Mouse (Mus musculus): ENCODE data around the gene E430018J23Rik.
"Not testable (repeated sequence)": the region's sequence is repeated elsewhere in the genome, so short reads cannot be mapped to it uniquely, and the experiment has no call there.

Gene E430018J23Rik

GRCm38 (mm10) chr7:127341861-127342260 lies 51.6 kb downstream of the E430018J23Rik start:
- not testable (repeated sequence) for DNase-seq

DNA sequence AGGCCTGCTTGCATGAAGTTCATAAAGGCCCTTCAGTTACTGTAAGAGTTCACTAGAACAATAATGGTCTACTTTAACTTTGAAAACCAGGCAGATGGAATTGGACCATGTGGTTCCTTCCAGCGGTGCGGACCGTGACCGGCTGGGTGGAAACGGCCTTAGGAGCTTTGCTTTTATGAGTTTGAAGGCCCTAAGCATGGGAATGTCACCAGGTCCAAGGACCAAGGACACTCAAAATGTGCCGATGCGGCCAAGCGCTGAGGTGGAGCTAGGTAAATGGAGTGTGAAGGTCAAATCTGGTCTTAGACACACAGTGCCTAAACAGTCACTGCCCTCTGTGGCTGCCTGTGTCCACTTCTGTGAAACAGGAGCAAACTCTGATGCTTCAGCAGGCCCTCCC lies 52.1 kb downstream of the E430018J23Rik start:
- DNase-seq: no peak

Measured in thymus, postnatal 36 days (tissue).